Comparison of ENCODE assay signal across 23 mouse cellular contexts in genomic region chr16:57098468-57099144, GRCm38 (mm10). TPM values are rescaled to one million over a fixed set of nuclear protein-coding genes. Genes with fewer than 3 reads are reported as not detected.
DNase-seq lines count a peak whose midpoint lies in the region; ATAC-seq lines count a peak whose summit lies in the region.
"Had no signal": no experiment of that assay in that cellular context is flagged by ENCODE, and none has a peak within 500 bp of the region (broad histone marks: within the 10 kb centered on the region; RNA-seq: fewer than 3 reads in every experiment).

No protein-coding gene starts in this region.

- WGBS in intestine, embryonic 16.5 days = 59% methylated on average over 7 of the region's 7 CpGs
- WGBS in kidney, embryonic 16.5 days = 42% methylated on average over 7 of the region's 7 CpGs
- 48% methylated on average over 7 of the region's 7 CpGs for WGBS in stomach, embryonic 15.5 days

- no peaks in the 10 kb centered on the region for H3K9me3 ChIP-seq in intestine, embryonic 16.5 days (ENCODE audit: control insufficient read depth, low read length)
- no peaks in the 10 kb centered on the region for H3K9me3 ChIP-seq in kidney, embryonic 16.5 days (ENCODE audit: low read length)
- H3K9me3 ChIP-seq in stomach, embryonic 15.5 days = no peaks in the 10 kb centered on the region
- H3K9me3 ChIP-seq: forebrain, embryonic 15.5 days; lung, embryonic 15.5 days; neural tube, embryonic 15.5 days had no signal

- peaks cover 7% of the 10 kb centered on the region; the same call in 1 of the 2 replicates for H3K4me1 ChIP-seq in intestine, embryonic 16.5 days (ENCODE audit: control insufficient read depth, insufficient read depth, low read length)
- H3K4me1 ChIP-seq in kidney, embryonic 16.5 days (ENCODE audit: insufficient read depth, low read length) = no peaks in the 10 kb centered on the region
- no peaks in the 10 kb centered on the region for H3K4me1 ChIP-seq in stomach, embryonic 15.5 days
- H3K4me1 ChIP-seq: forebrain, embryonic 15.5 days; lung, embryonic 15.5 days; neural tube, embryonic 15.5 days had no signal

- peak; percentile 19 for DNase-seq in lung, postnatal 10 days
- no peak for DNase-seq in lung, postnatal 36 days
- no peak for DNase-seq in embryo, embryonic 10.5 days (ENCODE audit: low spot score)
- no peak for DNase-seq in cerebellum, postnatal 4 days (ENCODE audit: low spot score in 2 of 2)
- no peak for DNase-seq in heart, postnatal 14 days
- DNase-seq: adrenal gland, adult 8-10 months; cerebellum, adult 18-20 months; gastrocnemius, adult 2 months; heart, postnatal 10 days; layer of hippocampus, adult 9-11 months; liver; thymus, adult 18-20 months had no signal

- H3K36me3 ChIP-seq in intestine, embryonic 16.5 days (ENCODE audit: control insufficient read depth, insufficient read depth, low read length) = no peaks in the 10 kb centered on the region
- no peaks in the 10 kb centered on the region for H3K36me3 ChIP-seq in kidney, embryonic 16.5 days (ENCODE audit: insufficient read depth, low read length)
- H3K36me3 ChIP-seq in stomach, embryonic 15.5 days = no peaks in the 10 kb centered on the region
- H3K36me3 ChIP-seq: forebrain, embryonic 15.5 days; lung, embryonic 15.5 days; neural tube, embryonic 15.5 days had no signal

- H3K4me2 ChIP-seq in intestine, embryonic 16.5 days (ENCODE audit: low read depth, low read length) = no peak overlapping the region
- H3K4me2 ChIP-seq in kidney, embryonic 16.5 days (replicated peaks; ENCODE audit: low read depth, low read length) = no peak overlapping the region
- H3K4me2 ChIP-seq in stomach, embryonic 15.5 days = no peak overlapping the region
- H3K4me2 ChIP-seq: forebrain, embryonic 15.5 days; lung, embryonic 15.5 days; neural tube, embryonic 15.5 days had no signal

- no peak overlapping the region for H3K9ac ChIP-seq in intestine, embryonic 16.5 days (ENCODE audit: low read depth, low read length)
- H3K9ac ChIP-seq in kidney, embryonic 16.5 days (replicated peaks; ENCODE audit: low read length) = no peak overlapping the region
- H3K9ac ChIP-seq in stomach, embryonic 15.5 days = no peak overlapping the region
- H3K9ac ChIP-seq: forebrain, embryonic 15.5 days; lung, embryonic 15.5 days; neural tube, embryonic 15.5 days had no signal

- no peak overlapping the region for H3K4me3 ChIP-seq in intestine, embryonic 16.5 days (ENCODE audit: low read length)
- no peak overlapping the region for H3K4me3 ChIP-seq in kidney, embryonic 16.5 days (ENCODE audit: low read length)
- H3K4me3 ChIP-seq in stomach, embryonic 15.5 days (replicated peaks) = no peak overlapping the region
- H3K4me3 ChIP-seq: forebrain, embryonic 15.5 days; gastrocnemius, adult 2 months; lung, embryonic 15.5 days; neural tube, embryonic 15.5 days had no signal

- no peaks in the 10 kb centered on the region for H3K27me3 ChIP-seq in intestine, embryonic 16.5 days (replicated peaks; ENCODE audit: control insufficient read depth, insufficient read depth, low read length)
- no peaks in the 10 kb centered on the region for H3K27me3 ChIP-seq in kidney, embryonic 16.5 days (ENCODE audit: insufficient read depth, low read length)
- H3K27me3 ChIP-seq in stomach, embryonic 15.5 days (replicated peaks) = no peaks in the 10 kb centered on the region
- H3K27me3 ChIP-seq: forebrain, embryonic 15.5 days; lung, embryonic 15.5 days; neural tube, embryonic 15.5 days had no signal

- peak; percentile 55 for ATAC-seq in intestine, embryonic 16.5 days
- ATAC-seq in kidney, embryonic 16.5 days (ENCODE audit: low FRiP score, low TSS enrichment) = peak; percentile 87
- peak; percentile 56; the same call in 1 of the 2 replicates for ATAC-seq in stomach, embryonic 15.5 days (ENCODE audit: insufficient read depth, low FRiP score, low read depth)
- ATAC-seq: forebrain, embryonic 15.5 days had no signal

- intact Hi-C loops in heart, postnatal 14 days (cut with DNase I) = no loop called here

- no peak overlapping the region for H3K27ac ChIP-seq in intestine, embryonic 16.5 days (ENCODE audit: low read length)
- H3K27ac ChIP-seq in kidney, embryonic 16.5 days (ENCODE audit: low read length) = no peak overlapping the region
- H3K27ac ChIP-seq in stomach, embryonic 15.5 days = no peak overlapping the region
- H3K27ac ChIP-seq: forebrain, embryonic 15.5 days; gastrocnemius, adult 2 months; lung, embryonic 15.5 days; neural tube, embryonic 15.5 days had no signal

RNA-seq across cellular contexts. Expression of gene Tomm70a, which starts 22.9 kb away (rescaled TPM):
- polyA plus RNA-seq in intestine, embryonic 16.5 days (2015; fragmentation: Nextera tagmentation; extraction: Ambion mirVana) = 39.2 and 41.7 TPM in 2 replicates
- 39.2 and 44.4 TPM in 2 replicates for polyA plus RNA-seq in kidney, embryonic 16.5 days (2015; fragmentation: Nextera tagmentation; extraction: Ambion mirVana)
- polyA plus RNA-seq in stomach, embryonic 15.5 days (2015; fragmentation: Nextera tagmentation; extraction: Ambion mirVana) = 44.7 and 45.7 TPM in 2 replicates
- 10 to 100 TPM; 45.8 to 50.0 TPM for total RNA-seq in heart, postnatal 14 days (2021)

RNA-seq across cellular contexts. Expression of gene Tmem45a2, which starts 27.4 kb away (rescaled TPM):
- polyA plus RNA-seq in intestine, embryonic 16.5 days (2015; fragmentation: Nextera tagmentation; extraction: Ambion mirVana) = 0.05 and 0.20 TPM in 2 replicates
- polyA plus RNA-seq in kidney, embryonic 16.5 days (2015; fragmentation: Nextera tagmentation; extraction: Ambion mirVana) = 0.09 and 0.13 TPM in 2 replicates
- 0.18 and 0.26 TPM in 2 replicates for polyA plus RNA-seq in stomach, embryonic 15.5 days (2015; fragmentation: Nextera tagmentation; extraction: Ambion mirVana)
- total RNA-seq in heart, postnatal 14 days (2021) = not detected
- total RNA-seq: adrenal gland, adult 8-10 months; gastrocnemius, adult 2 months; heart, adult 8-10 months; heart, postnatal 10 days; left cerebral cortex, postnatal 25 days; megakaryocyte-erythroid progenitor cell, adult 5-6 weeks had no signal
- polyA plus RNA-seq: brain, embryonic 14.5 days; C2C12; forebrain, embryonic 15.5 days; lung, embryonic 15.5 days; neural tube, embryonic 15.5 days had no signal
